Mouse (Mus musculus): Measurements from ENCODE around the gene Sirt2. TPM values are rescaled to one million over a fixed set of nuclear protein-coding genes. Genes with fewer than 3 reads are reported as not detected.
A peak's percentile ranks its signal among the peaks of the same experiment; 100 is the strongest.

The Sirt2 gene
- total RNA-seq, 2 experiments from 2014 or later = 82.3 to 83.2 TPM

GRCm38 (mm10) chr7:28814306-28815034 is 47.9 kb downstream of the Sirt2 start:
- no peak for DNase-seq (ENCODE audit: low spot score in 2 of 2)

GRCm38 (mm10) chr7:28815230-28815629 is 48.7 kb downstream of the Sirt2 start:
- DNase-seq (ENCODE audit: low spot score in 2 of 2) = no peak

- no peak for DNase-seq (ENCODE audit: low spot score in 2 of 2)
These were observed 49.7 kb downstream of the Sirt2 start for GRCm38 (mm10) chr7:28816201-28816600.

- no peak for DNase-seq (ENCODE audit: low spot score in 2 of 2)
These were observed 50.4 kb downstream of the Sirt2 start for GRCm38 (mm10) chr7:28816920-28817319.

- no peak for DNase-seq (ENCODE audit: low spot score in 2 of 2)
These were observed 51.0 kb downstream of the Sirt2 start for GRCm38 (mm10) chr7:28817524-28817923.

GRCm38 (mm10) chr7:28817957-28818356 is 51.4 kb downstream of the Sirt2 start:
- no peak for DNase-seq (ENCODE audit: low spot score in 2 of 2)

GRCm38 (mm10) chr7:28818436-28818835 is 51.9 kb downstream of the Sirt2 start:
- DNase-seq (ENCODE audit: low spot score in 2 of 2) = no peak

GRCm38 (mm10) chr7:28818861-28819452 is 52.4 kb downstream of the Sirt2 start:
- DNase-seq (ENCODE audit: low spot score in 2 of 2) = no peak

GRCm38 (mm10) chr7:28819571-28819970 is 53.0 kb downstream of the Sirt2 start:
- no peak for DNase-seq (ENCODE audit: low spot score in 2 of 2)

GRCm38 (mm10) chr7:28820358-28821260 is 54.1 kb downstream of the Sirt2 start:
- no peak for DNase-seq (ENCODE audit: low spot score in 2 of 2)

- no peak for DNase-seq (ENCODE audit: low spot score in 2 of 2)
These were observed 54.8 kb downstream of the Sirt2 start for GRCm38 (mm10) chr7:28821261-28821831.

- no peak for DNase-seq (ENCODE audit: low spot score in 2 of 2)
These were observed 56.0 kb downstream of the Sirt2 start for GRCm38 (mm10) chr7:28822556-28822955.

GRCm38 (mm10) chr7:28822993-28823903 is 56.7 kb downstream of the Sirt2 start:
- DNase-seq (ENCODE audit: low spot score in 2 of 2) = no peak

GRCm38 (mm10) chr7:28823932-28824331 is 57.4 kb downstream of the Sirt2 start:
- no peak for DNase-seq (ENCODE audit: low spot score in 2 of 2)

- peak; percentile 86 to 93 for DNase-seq (ENCODE audit: low spot score in 2 of 2)
These were observed 58.6 kb downstream of the Sirt2 start, which contains the start of gene Ech1 for GRCm38 (mm10) chr7:28824941-28825685. TSS of gene Ech1 (plus strand) at chr7:28825217.

- peak in 1 of 2 experiments; percentile 16 for DNase-seq (ENCODE audit: low spot score in 2 of 2)
These were observed 59.3 kb downstream of the Sirt2 start for GRCm38 (mm10) chr7:28825686-28826401.

GRCm38 (mm10) chr7:28826402-28826772 is 59.9 kb downstream of the Sirt2 start:
- no peak for DNase-seq (ENCODE audit: low spot score in 2 of 2)

GRCm38 (mm10) chr7:28827338-28827737 is 60.8 kb downstream of the Sirt2 start:
- no peak for DNase-seq (ENCODE audit: low spot score in 2 of 2)

GRCm38 (mm10) chr7:28829821-28830220 is 63.3 kb downstream of the Sirt2 start:
- no peak for DNase-seq (ENCODE audit: low spot score in 2 of 2)

Data from gastrocnemius, postnatal 4 days (tissue).